Mouse (Mus musculus) 3134 (cell line): ENCODE measurements around the gene Car8.

ENCODE experiments used
- DNase-seq: peaks from one replicate; pipeline ENCODE4 v3.0.0-alpha.2; 2011; ENCODE audit warnings: low spot score; ENCODE audit not compliant: insufficient read length; ENCODE audit errors: extremely low read depth

Car8 gene

GRCm38 (mm10) chr4:8238560-8239305, at the start of gene Car8:
Gene Car8 (minus strand): TSS chr4:8239041.
- DNase-seq, result peak; percentile 18

- no peak for DNase-seq
These were observed 46.1 kb upstream of the Car8 start for GRCm38 (mm10) chr4:8284934-8285333.

GRCm38 (mm10) chr4:8278159-8278558, 39.3 kb upstream of the Car8 start:
- no peak for DNase-seq

- no peak for DNase-seq
These were observed 11.0 kb upstream of the Car8 start for GRCm38 (mm10) chr4:8249805-8250204.

GRCm38 (mm10) chr4:8245495-8246063, 6.7 kb upstream of the Car8 start:
- no peak for DNase-seq

GRCm38 (mm10) chr4:8245062-8245461, 6.2 kb upstream of the Car8 start:
- no peak for DNase-seq

GRCm38 (mm10) chr4:8239699-8240098, 858 bp upstream of the Car8 start:
- DNase-seq, result no peak

- DNase-seq, result no peak
These were observed 447 bp upstream of the Car8 start for GRCm38 (mm10) chr4:8239306-8239670.

- DNase-seq, result no peak
These were observed 6.3 kb downstream of the Car8 start for GRCm38 (mm10) chr4:8232393-8233111.

GRCm38 (mm10) chr4:8231291-8231871, 7.5 kb downstream of the Car8 start:
- no peak for DNase-seq

GRCm38 (mm10) chr4:8229661-8230298, 9.1 kb downstream of the Car8 start:
- no peak for DNase-seq

- DNase-seq, result no peak
These were observed 19.9 kb downstream of the Car8 start for GRCm38 (mm10) chr4:8218941-8219340.

GRCm38 (mm10) chr4:8218004-8218403, 20.8 kb downstream of the Car8 start:
- DNase-seq, result no peak

- no peak for DNase-seq
These were observed 21.6 kb downstream of the Car8 start for GRCm38 (mm10) chr4:8217272-8217671.

GRCm38 (mm10) chr4:8216551-8216950, 22.3 kb downstream of the Car8 start:
- no peak for DNase-seq

GRCm38 (mm10) chr4:8213661-8214060, 25.2 kb downstream of the Car8 start:
- DNase-seq, result no peak

GRCm38 (mm10) chr4:8212873-8213569, 25.8 kb downstream of the Car8 start:
- DNase-seq, result no peak

- no peak for DNase-seq
These were observed 28.4 kb downstream of the Car8 start for GRCm38 (mm10) chr4:8210452-8210851.

- DNase-seq, result no peak
These were observed 30.9 kb downstream of the Car8 start for GRCm38 (mm10) chr4:8207924-8208323.

GRCm38 (mm10) chr4:8206918-8207573, 31.8 kb downstream of the Car8 start:
- no peak for DNase-seq
